Mouse (Mus musculus): ENCODE results near the gene Vwa7.

Vwa7 gene

DNA sequence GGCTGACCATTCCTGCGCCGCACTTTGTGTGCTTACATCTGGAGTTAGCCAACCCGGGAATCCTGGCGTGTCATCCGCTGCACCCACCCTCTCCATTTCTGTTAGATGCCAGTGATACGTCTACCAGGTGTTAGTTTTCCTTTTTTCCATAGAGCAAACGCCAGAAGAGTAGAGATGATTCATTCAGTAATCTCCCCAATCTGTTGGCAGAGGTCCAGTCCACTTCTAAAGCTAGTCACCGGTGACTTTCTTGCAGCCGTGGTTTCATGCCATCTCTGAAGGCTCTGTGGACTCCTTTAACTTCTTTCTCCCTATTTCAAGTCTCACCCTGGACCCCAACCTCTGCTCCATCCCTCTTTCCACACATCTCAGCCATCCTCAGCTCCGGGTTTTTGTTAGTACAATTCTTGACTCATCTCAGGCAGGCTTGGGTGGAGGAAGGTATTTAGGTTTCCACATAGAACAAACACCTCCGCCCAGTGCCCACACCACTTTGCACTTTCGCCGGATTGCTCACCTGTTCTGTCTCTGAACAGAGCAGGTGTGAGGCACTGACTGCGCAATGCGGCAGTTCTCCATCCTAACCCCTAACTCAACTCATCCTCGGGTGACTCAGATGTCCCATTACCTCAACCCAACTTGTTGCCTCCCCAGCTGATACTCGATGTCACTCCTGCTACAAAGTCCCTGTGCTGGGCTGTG lies 52.0 kb downstream of the Vwa7 start:
- no peak for DNase-seq

DNA sequence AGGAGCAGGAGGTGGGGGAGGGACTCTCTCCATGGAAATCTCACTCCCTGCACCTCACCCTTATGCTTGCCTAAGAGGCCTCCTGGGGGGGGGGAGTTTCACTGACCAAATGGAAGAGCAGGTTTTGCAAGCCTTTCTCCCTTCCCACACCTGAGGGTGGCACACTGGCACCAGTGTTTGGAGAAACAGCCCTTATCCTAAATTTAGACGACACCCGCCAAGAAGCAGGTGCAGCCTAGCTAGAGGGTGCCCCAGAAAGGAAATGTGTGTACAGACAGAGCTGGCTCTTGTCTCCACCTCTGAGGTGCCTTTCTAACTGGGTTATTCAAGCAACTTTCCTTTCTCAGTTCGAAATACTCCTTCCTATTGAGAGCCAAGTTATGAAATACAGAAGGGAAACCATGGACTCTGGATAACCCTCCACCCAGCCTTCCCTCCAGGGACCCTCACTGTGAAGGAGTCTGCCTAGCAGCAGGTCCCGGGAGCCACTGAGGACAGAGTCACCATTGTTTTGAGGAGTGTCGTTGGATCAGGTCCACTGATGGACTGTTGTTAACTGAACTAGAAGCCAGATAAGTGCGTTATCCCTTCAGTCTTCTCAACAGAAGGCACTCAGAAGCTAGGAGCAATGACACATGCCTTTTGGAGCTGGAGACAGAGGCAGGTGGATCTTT lies 54.3 kb downstream of the Vwa7 start:
- DNase-seq: no peak

DNA sequence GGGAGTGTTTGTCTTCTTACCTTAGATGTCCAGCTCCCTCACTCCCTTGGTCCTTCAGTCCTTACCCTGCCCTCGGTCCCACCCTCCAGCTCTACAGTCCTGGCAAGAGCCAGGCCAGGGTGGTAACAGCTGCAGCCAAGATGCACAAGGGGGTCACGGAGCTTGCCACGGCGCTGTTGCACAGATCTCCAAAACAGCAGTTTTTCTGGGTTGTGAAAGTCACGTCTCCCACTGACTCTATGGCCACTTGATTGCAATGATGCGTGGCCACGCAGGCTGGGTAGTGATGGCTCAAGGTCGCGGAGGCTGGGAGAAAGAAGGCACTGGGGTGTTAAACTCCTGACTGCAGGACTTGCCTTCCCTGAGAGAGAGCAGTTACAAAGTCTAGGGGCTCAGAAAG lies 55.1 kb downstream of the Vwa7 start:
- no peak for DNase-seq

DNA sequence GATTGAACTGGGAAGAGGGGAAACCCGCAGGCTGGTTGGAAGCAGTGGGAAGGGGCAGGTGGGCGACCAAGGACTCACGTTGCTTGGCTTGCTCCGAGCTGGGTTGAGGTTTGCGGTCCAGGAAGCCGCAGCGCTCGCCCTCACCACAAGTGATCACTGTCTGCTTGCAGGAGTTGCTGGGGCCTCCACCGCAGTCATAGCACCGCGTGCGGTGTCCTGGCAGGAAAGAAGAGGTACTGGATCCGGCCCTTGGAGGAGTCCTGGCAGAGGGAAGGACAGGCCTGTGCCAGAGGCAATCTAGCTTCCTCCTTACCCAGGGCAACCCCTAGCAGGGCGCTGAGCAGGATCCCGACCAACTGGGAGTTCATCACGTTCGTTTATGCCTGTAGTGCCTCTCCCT lies 57.7 kb downstream of the Vwa7 start:
- DNase-seq: no peak

All from kidney, adult 8-10 months (tissue).